Mouse (Mus musculus): ENCODE data around the gene Kcnh4.

GRCm38 (mm10) chr11:100791457-100792049 lies 31.8 kb upstream of the Kcnh4 start:
- TF ChIP-seq POLR2AphosphoS2 (IDR thresholded peaks at IDR 0.05; ENCODE audit: insufficient read length, low read depth) (no peak), CEBPB (IDR thresholded peaks at IDR 0.05; ENCODE audit: insufficient read depth, poor library complexity, severe bottlenecking) (no peak)

Measured in myocyte (in vitro differentiated cells).